Mouse (Mus musculus) ES-Bruce4 (cell line): Measurements from ENCODE around the gene Coro2a. TPM values are rescaled to one million over a fixed set of nuclear protein-coding genes. Genes with fewer than 3 reads are reported as not detected.

Experiments
- H3K27ac ChIP-seq: 2 replicates; pipeline ENCODE4 v1.5.1; 2012; ENCODE audit warnings: low read length, inconsistent platforms; ENCODE audit not compliant: insufficient read depth
- H3K27me3 ChIP-seq: 2 replicates; pipeline ENCODE4 v1.6.1; 2012; ENCODE audit warnings: mild to moderate bottlenecking, low read length, inconsistent platforms; ENCODE audit not compliant: control insufficient read depth, poor library complexity, insufficient read depth, severe bottlenecking
- H3K36me3 ChIP-seq: 2 replicates; pipeline ENCODE4 v1.6.1; 2012; ENCODE audit warnings: inconsistent platforms, mild to moderate bottlenecking, low read length, moderate library complexity; ENCODE audit not compliant: control insufficient read depth, poor library complexity, insufficient read depth, severe bottlenecking
- H3K4me1 ChIP-seq: one replicate; pipeline ENCODE4 v1.8.1; 2011; ENCODE audit warnings: low read length; ENCODE audit not compliant: control insufficient read depth, insufficient read depth
- H3K4me3 ChIP-seq: 2 replicates; pipeline ENCODE4 v1.5.1; 2011; ENCODE audit warnings: low read depth, mild to moderate bottlenecking, low read length
- H3K9ac ChIP-seq: 2 replicates; pipeline ENCODE4 v1.6.1; 2012; ENCODE audit warnings: low read depth, mild to moderate bottlenecking, inconsistent platforms; ENCODE audit not compliant: poor library complexity, severe bottlenecking
- H3K9me3 ChIP-seq: replicated peaks from 2 replicates; pipeline ENCODE4 v1.6.1; 2012; ENCODE audit warnings: mild to moderate bottlenecking, low read length, inconsistent platforms; ENCODE audit not compliant: control insufficient read depth, poor library complexity, insufficient read depth, severe bottlenecking
- CTCF ChIP-seq: IDR thresholded peaks from one replicate; pipeline ENCODE4 v1.8.1; 2011; ENCODE audit warnings: low read depth, low read length
- EP300 ChIP-seq: IDR thresholded peaks from 2 replicates; pipeline ENCODE4 v1.6.1; 2011; ENCODE audit warnings: low read depth, low read length; ENCODE audit not compliant: insufficient read depth
- POLR2A ChIP-seq: IDR thresholded peaks from one replicate; pipeline ENCODE4 v1.8.1; 2011; ENCODE audit warnings: low read length; ENCODE audit not compliant: insufficient read depth
- polyA plus RNA-seq: library from polyadenylated mRNA; stranded (reverse); fragments of >200 nt; gene quantifications from 2 replicates; pipeline ENCODE4 v1.2.4, GENCODE M21; 2011; ENCODE audit warnings: low read depth; ENCODE audit not compliant: missing spikeins, insufficient read depth, insufficient read length

The Coro2a gene
- polyA plus RNA-seq, 1 experiment, result 13.1 TPM

GRCm38 (mm10) chr4:46620946-46621345 is 18.9 kb upstream of the Coro2a start:
- Histone ChIP-seq H3K4me1 (peaks cover 7% of the 10 kb centered on the region), H3K4me3 (peak overlapping the region; percentile 61), H3K9ac (peak overlapping the region; percentile 8; the same call in 1 of the 2 replicates), H3K27ac (no peak overlapping the region), H3K36me3 (no peaks in the 10 kb centered on the region), H3K27me3 (no peaks in the 10 kb centered on the region), H3K9me3 (no peaks in the 10 kb centered on the region)
- TF ChIP-seq EP300 (no peak), POLR2A (no peak), CTCF (no peak)

- Histone ChIP-seq H3K27ac (no peak overlapping the region), H3K36me3 (no peaks in the 10 kb centered on the region), H3K27me3 (no peaks in the 10 kb centered on the region), H3K4me3 (peak overlapping the region; percentile 61), H3K9ac (peak overlapping the region; percentile 8; the same call in 1 of the 2 replicates), H3K9me3 (no peaks in the 10 kb centered on the region), H3K4me1 (peaks cover 7% of the 10 kb centered on the region)
- TF ChIP-seq POLR2A (no peak), CTCF (peak; percentile 90), EP300 (no peak)
Observed at GRCm38 (mm10) chr4:46620330-46620729, 18.3 kb upstream of the Coro2a start.

GRCm38 (mm10) chr4:46618196-46618817 is 16.3 kb upstream of the Coro2a start:
- no peaks in the 10 kb centered on the region for H3K9me3 ChIP-seq
- H3K36me3 ChIP-seq, result no peaks in the 10 kb centered on the region
- peaks cover 7% of the 10 kb centered on the region for H3K4me1 ChIP-seq
- H3K9ac ChIP-seq, result no peak overlapping the region
- no peak overlapping the region for H3K27ac ChIP-seq
- no peaks in the 10 kb centered on the region for H3K27me3 ChIP-seq
- TF ChIP-seq CTCF (peak; percentile 84), POLR2A (no peak), EP300 (no peak)
- no peak overlapping the region for H3K4me3 ChIP-seq

- Histone ChIP-seq H3K27ac (no peak overlapping the region), H3K9me3 (no peaks in the 10 kb centered on the region), H3K27me3 (no peaks in the 10 kb centered on the region), H3K9ac (no peak overlapping the region), H3K4me3 (no peak overlapping the region), H3K36me3 (no peaks in the 10 kb centered on the region), H3K4me1 (peaks cover 5% of the 10 kb centered on the region)
- no peak for TF ChIP-seq POLR2A
- TF ChIP-seq CTCF, result peak; percentile 36
- TF ChIP-seq EP300, result no peak
Observed at GRCm38 (mm10) chr4:46617408-46617807, 15.4 kb upstream of the Coro2a start.

GRCm38 (mm10) chr4:46614641-46615040 is 12.6 kb upstream of the Coro2a start:
- H3K9ac ChIP-seq, result no peak overlapping the region
- H3K4me1 ChIP-seq, result peaks cover 2% of the 10 kb centered on the region
- H3K9me3 ChIP-seq, result no peaks in the 10 kb centered on the region
- H3K4me3 ChIP-seq, result peak overlapping the region; percentile 24
- TF ChIP-seq POLR2A, result no peak
- TF ChIP-seq EP300, result no peak
- TF ChIP-seq CTCF, result no peak
- no peaks in the 10 kb centered on the region for H3K36me3 ChIP-seq
- H3K27me3 ChIP-seq, result no peaks in the 10 kb centered on the region
- H3K27ac ChIP-seq, result no peak overlapping the region

- no peaks in the 10 kb centered on the region for H3K9me3 ChIP-seq
- H3K4me1 ChIP-seq, result peaks cover 2% of the 10 kb centered on the region
- no peak overlapping the region for H3K27ac ChIP-seq
- H3K27me3 ChIP-seq, result no peaks in the 10 kb centered on the region
- H3K4me3 ChIP-seq, result 0 out of 2 replicates have a peak overlapping the region, but pooled peaks have one; percentile 29
- TF ChIP-seq EP300, result no peak
- no peak for TF ChIP-seq POLR2A
- no peak for TF ChIP-seq CTCF
- H3K9ac ChIP-seq, result no peak overlapping the region
- H3K36me3 ChIP-seq, result no peaks in the 10 kb centered on the region
Observed at GRCm38 (mm10) chr4:46613618-46614017, 11.6 kb upstream of the Coro2a start.
